ENCODE assay signal across 8 mouse cellular contexts in genomic region chr15:85831954-85832590, GRCm38 (mm10). TPM values are rescaled to one million over a fixed set of nuclear protein-coding genes. Genes with fewer than 3 reads are reported as not detected.
DNase-seq lines count a peak whose midpoint lies in the region; ATAC-seq and TF ChIP-seq lines count a peak whose summit lies in the region.

Gene Ttc38 (plus strand): TSS chr15:85832306.

- H3K9ac ChIP-seq in hindbrain, embryonic 16.5 days (ENCODE audit: low read depth, low read length), result peak within 1 kb of the TSS; percentile 82

- H3K27me3 ChIP-seq in hindbrain, embryonic 16.5 days (replicated peaks; ENCODE audit: control insufficient read depth, insufficient read depth, low read length), result no peaks in the 10 kb centered on the region

- no peak for TF ChIP-seq CTCF in gastrocnemius, adult 2 months (IDR thresholded peaks at IDR 0.05)

- H3K4me1 ChIP-seq in hindbrain, embryonic 16.5 days (ENCODE audit: control insufficient read depth, insufficient read depth, low read depth, low read length), result peaks cover 11% of the 10 kb centered on the region

- peaks cover 4% of the 10 kb centered on the region for H3K36me3 ChIP-seq in hindbrain, embryonic 16.5 days (ENCODE audit: control insufficient read depth, insufficient read depth, low read length)

- H3K4me2 ChIP-seq in hindbrain, embryonic 16.5 days (ENCODE audit: low read length), result peak within 1 kb of the TSS; percentile 76

- peak within 1 kb of the TSS; percentile 81 for H3K4me3 ChIP-seq in gastrocnemius, adult 2 months
- H3K4me3 ChIP-seq in hindbrain, embryonic 16.5 days (ENCODE audit: low read length), result peak within 1 kb of the TSS; percentile 68

- peak; percentile 92 for DNase-seq in gastrocnemius, adult 2 months
- DNase-seq in left cerebral cortex, adult 18-20 months (ENCODE audit: low spot score in 2 of 2), result peak; percentile 80 to 84
- peak; percentile 87 to 91 for DNase-seq in lung, postnatal 4 days
- peak; percentile 48 for DNase-seq in retina, postnatal 7 days (ENCODE audit: low read depth, low spot score)
- peak; percentile 72 to 86 for DNase-seq in urinary bladder, adult 18-20 months (ENCODE audit: low spot score in 2 of 2)

- peak within 1 kb of the TSS; percentile 91 for H3K27ac ChIP-seq in gastrocnemius, adult 2 months
- peak within 1 kb of the TSS; percentile 39; the same call in 1 of the 2 replicates for H3K27ac ChIP-seq in hindbrain, embryonic 16.5 days (ENCODE audit: low read depth, low read length)

- H3K9me3 ChIP-seq in hindbrain, embryonic 16.5 days (ENCODE audit: control insufficient read depth, low read length), result no peaks in the 10 kb centered on the region

- ATAC-seq in activated CD4-positive, CD25-positive, alpha-beta regulatory T cell, adult 4 months, result peak; percentile 91
- peak; percentile 90 for ATAC-seq in common myeloid progenitor, adult 5-6 weeks (replicated peaks; ENCODE audit: low read depth, poor library complexity, severe bottlenecking)
- peak; percentile 95 for ATAC-seq in hindbrain, embryonic 16.5 days

- intact Hi-C loops in gastrocnemius, adult 2 months (cut with DNase I), result no loop called here

- under 1% methylated on average over 27 of the region's 27 CpGs for WGBS in hindbrain, embryonic 16.5 days

RNA-seq across cellular contexts. Expression of gene Ttc38, which starts in this region (rescaled TPM):
- polyA plus RNA-seq in activated CD4-positive, CD25-positive, alpha-beta regulatory T cell, adult 4 months (2017; shearing (Covaris generic)), result 10 to 100 TPM; 11.3 to 13.0 TPM
- total RNA-seq in common myeloid progenitor, adult 5-6 weeks (2017), result 1.9 and 4.5 TPM in 2 replicates
- total RNA-seq in gastrocnemius, adult 2 months (2021), result 1 to 10 TPM; 3.4 to 6.0 TPM
- 3.2 and 4.2 TPM in 2 replicates for polyA plus RNA-seq in hindbrain, embryonic 16.5 days (2015; fragmentation: Nextera tagmentation; extraction: Ambion mirVana)
- total RNA-seq in left cerebral cortex, adult 18-20 months (2021), result 1 to 10 TPM; 5.7 to 9.0 TPM

Comparison
In these comparisons a context has a peak if more than half of its experiments do, and no peak if none do; other contexts are left out.
1. Peak in every context shown above with its lines: DNase-seq, ATAC-seq, H3K4me3 ChIP-seq and H3K27ac ChIP-seq.